In genomic region chr12:69198985-69199384, GRCm38 (mm10) we compare ENCODE assay signal across 9 mouse cellular contexts. TPM values are rescaled to one million over a fixed set of nuclear protein-coding genes. Genes with fewer than 3 reads are reported as not detected.
A peak's percentile ranks its signal among the peaks of the same experiment; 100 is the strongest.
DNase-seq lines count a peak whose midpoint lies in the region; ATAC-seq and TF ChIP-seq lines count a peak whose summit lies in the region.
"Had no signal": no experiment of that assay in that cellular context is flagged by ENCODE, and none has a peak within 500 bp of the region (broad histone marks: within the 10 kb centered on the region; RNA-seq: fewer than 3 reads in every experiment).

No protein-coding gene starts in this region.

- no peak overlapping the region for H3K27ac ChIP-seq in forebrain, postnatal 0 days (ENCODE audit: low read depth, low read length)
- H3K27ac ChIP-seq in forebrain, embryonic 11.5 days (ENCODE audit: low read depth, low read length) = no peak overlapping the region
- H3K27ac ChIP-seq in midbrain, embryonic 10.5 days (replicated peaks) = no peak overlapping the region
- no peak overlapping the region for H3K27ac ChIP-seq in midbrain, postnatal 0 days (ENCODE audit: low read depth, low read length)
- no peak overlapping the region for H3K27ac ChIP-seq in liver, embryonic 13.5 days
- no peak overlapping the region for H3K27ac ChIP-seq in stomach, embryonic 15.5 days

- no peak overlapping the region for H3K9ac ChIP-seq in forebrain, postnatal 0 days
- no peak overlapping the region for H3K9ac ChIP-seq in forebrain, embryonic 11.5 days (ENCODE audit: low read length)
- H3K9ac ChIP-seq in midbrain, postnatal 0 days (replicated peaks; ENCODE audit: low read length, poor library complexity, severe bottlenecking) = no peak overlapping the region
- H3K9ac ChIP-seq in liver, embryonic 13.5 days = peak overlapping the region; percentile 30; the same call in 1 of the 2 replicates
- H3K9ac ChIP-seq in stomach, embryonic 15.5 days = no peak overlapping the region

- ATAC-seq in forebrain, postnatal 0 days = no peak
- ATAC-seq in forebrain, embryonic 11.5 days (replicated peaks; ENCODE audit: low FRiP score) = no peak
- no peak for ATAC-seq in midbrain, postnatal 0 days (ENCODE audit: low FRiP score)
- no peak for ATAC-seq in liver, embryonic 13.5 days (ENCODE audit: low read depth)
- ATAC-seq in stomach, embryonic 15.5 days (ENCODE audit: insufficient read depth, low FRiP score, low read depth) = peak; percentile 11; the same call in 1 of the 2 replicates

- no peaks in the 10 kb centered on the region for H3K27me3 ChIP-seq in forebrain, postnatal 0 days (ENCODE audit: insufficient read depth, low read length)
- H3K27me3 ChIP-seq in forebrain, embryonic 11.5 days (ENCODE audit: control insufficient read depth, insufficient read depth, low read length) = no peaks in the 10 kb centered on the region
- H3K27me3 ChIP-seq in midbrain, embryonic 10.5 days (ENCODE audit: low read depth, poor library complexity, severe bottlenecking) = no peaks in the 10 kb centered on the region
- no peaks in the 10 kb centered on the region for H3K27me3 ChIP-seq in midbrain, postnatal 0 days (ENCODE audit: insufficient read depth, low read length)
- no peaks in the 10 kb centered on the region for H3K27me3 ChIP-seq in liver, embryonic 13.5 days
- H3K27me3 ChIP-seq in stomach, embryonic 15.5 days (replicated peaks) = no peaks in the 10 kb centered on the region
- H3K27me3 ChIP-seq: Patski had no signal

- H3K36me3 ChIP-seq in forebrain, postnatal 0 days (ENCODE audit: insufficient read depth) = peaks cover 9% of the 10 kb centered on the region; the same call in 1 of the 2 replicates
- peaks cover 8% of the 10 kb centered on the region for H3K36me3 ChIP-seq in forebrain, embryonic 11.5 days (ENCODE audit: control insufficient read depth, insufficient read depth, low read length)
- H3K36me3 ChIP-seq in midbrain, embryonic 10.5 days = peaks cover 53% of the 10 kb centered on the region
- no peaks in the 10 kb centered on the region; the same call in 1 of the 2 replicates for H3K36me3 ChIP-seq in midbrain, postnatal 0 days (ENCODE audit: insufficient read depth, low read length)
- peaks cover 45% of the 10 kb centered on the region for H3K36me3 ChIP-seq in liver, embryonic 13.5 days
- H3K36me3 ChIP-seq in stomach, embryonic 15.5 days = peaks cover 11% of the 10 kb centered on the region; the same call in 1 of the 2 replicates

- no peak overlapping the region for H3K4me3 ChIP-seq in forebrain, postnatal 0 days (ENCODE audit: low read depth, low read length)
- H3K4me3 ChIP-seq in forebrain, embryonic 11.5 days (ENCODE audit: low read depth, low read length) = no peak overlapping the region
- peak overlapping the region; percentile 96 for H3K4me3 ChIP-seq in midbrain, embryonic 10.5 days
- H3K4me3 ChIP-seq in midbrain, postnatal 0 days (ENCODE audit: low read depth, low read length) = no peak overlapping the region
- H3K4me3 ChIP-seq in liver, embryonic 13.5 days (replicated peaks) = peak overlapping the region; percentile 95
- H3K4me3 ChIP-seq in stomach, embryonic 15.5 days (replicated peaks) = no peak overlapping the region; the same call in 1 of the 2 replicates

- H3K9me3 ChIP-seq in forebrain, postnatal 0 days (ENCODE audit: low read length) = no peaks in the 10 kb centered on the region
- H3K9me3 ChIP-seq in forebrain, embryonic 11.5 days (ENCODE audit: control insufficient read depth, low read length) = no peaks in the 10 kb centered on the region
- H3K9me3 ChIP-seq in midbrain, embryonic 10.5 days (replicated peaks) = no peaks in the 10 kb centered on the region
- no peaks in the 10 kb centered on the region for H3K9me3 ChIP-seq in midbrain, postnatal 0 days (ENCODE audit: low read length)
- no peaks in the 10 kb centered on the region for H3K9me3 ChIP-seq in liver, embryonic 13.5 days (replicated peaks)
- no peaks in the 10 kb centered on the region for H3K9me3 ChIP-seq in stomach, embryonic 15.5 days

- DNase-seq in forebrain, postnatal 0 days = no peak
- DNase-seq in forebrain, embryonic 11.5 days (ENCODE audit: low spot score) = no peak
- no peak for DNase-seq in midbrain, embryonic 10.5 days (ENCODE audit: low spot score)
- DNase-seq in midbrain, postnatal 0 days (ENCODE audit: low spot score) = no peak
- DNase-seq in liver, embryonic 13.5 days = no peak
- DNase-seq in ovary, postnatal 36 days (ENCODE audit: low spot score) = no peak
- no peak for DNase-seq in retina, postnatal 1 day

- peak overlapping the region; percentile 96 for H3K4me2 ChIP-seq in forebrain, postnatal 0 days (ENCODE audit: low read depth)
- no peak overlapping the region for H3K4me2 ChIP-seq in forebrain, embryonic 11.5 days (ENCODE audit: low read depth, low read length, severe bottlenecking)
- no peak overlapping the region for H3K4me2 ChIP-seq in midbrain, postnatal 0 days (ENCODE audit: low read depth, low read length, poor library complexity, severe bottlenecking)
- H3K4me2 ChIP-seq in liver, embryonic 13.5 days = peak overlapping the region; percentile 98
- H3K4me2 ChIP-seq in stomach, embryonic 15.5 days = no peak overlapping the region; the same call in 1 of the 2 replicates

- no peak for TF ChIP-seq CTCF in forebrain, postnatal 0 days (IDR thresholded peaks at IDR 0.05; ENCODE audit: low read depth)
- no peak for TF ChIP-seq CTCF in midbrain, postnatal 0 days (IDR thresholded peaks at IDR 0.05)

- peaks cover 17% of the 10 kb centered on the region for H3K4me1 ChIP-seq in forebrain, postnatal 0 days (ENCODE audit: insufficient read depth)
- H3K4me1 ChIP-seq in forebrain, embryonic 11.5 days (replicated peaks; ENCODE audit: control insufficient read depth, insufficient read depth, low read length) = no peaks in the 10 kb centered on the region
- H3K4me1 ChIP-seq in midbrain, embryonic 10.5 days = peaks cover 33% of the 10 kb centered on the region
- peaks cover 3% of the 10 kb centered on the region; the same call in 1 of the 2 replicates for H3K4me1 ChIP-seq in midbrain, postnatal 0 days (ENCODE audit: insufficient read depth, low read length)
- peaks cover 31% of the 10 kb centered on the region for H3K4me1 ChIP-seq in liver, embryonic 13.5 days (replicated peaks)
- H3K4me1 ChIP-seq in stomach, embryonic 15.5 days = peaks cover 18% of the 10 kb centered on the region

RNA-seq across cellular contexts. Expression of gene Dnaaf2, which starts 0.8 kb away (rescaled TPM):
- 6.7 and 6.8 TPM in 2 replicates for total RNA-seq in forebrain, postnatal 0 days (2014; rRNA removed)
- polyA plus RNA-seq in forebrain, postnatal 0 days (2015; fragmentation: Nextera tagmentation; extraction: Ambion mirVana) = 8.4 and 9.4 TPM in 2 replicates
- polyA plus RNA-seq in forebrain, embryonic 11.5 days (2014; fragmentation: Nextera tagmentation; extraction: Ambion mirVana) = 17.1 and 20.0 TPM in 2 replicates
- 17.0 TPM in 2 replicates for polyA plus RNA-seq in midbrain, embryonic 10.5 days (2016; fragmentation: Nextera tagmentation; extraction: Ambion mirVana)
- 5.0 and 6.1 TPM in 2 replicates for total RNA-seq in midbrain, postnatal 0 days (2014; rRNA removed)
- 8.0 and 9.4 TPM in 2 replicates for polyA plus RNA-seq in midbrain, postnatal 0 days (2015; fragmentation: Nextera tagmentation; extraction: Ambion mirVana)
- polyA plus RNA-seq in liver, embryonic 13.5 days (2015; fragmentation: Nextera tagmentation; extraction: Ambion mirVana) = 7.1 and 8.8 TPM in 2 replicates
- polyA plus RNA-seq in stomach, embryonic 15.5 days (2015; fragmentation: Nextera tagmentation; extraction: Ambion mirVana) = 9.9 and 10.0 TPM in 2 replicates

RNA-seq across cellular contexts. Expression of gene Gm49383, which starts 2.1 kb away (rescaled TPM):
- total RNA-seq in forebrain, postnatal 0 days (2014; rRNA removed) = 4.5 and 5.7 TPM in 2 replicates
- polyA plus RNA-seq in forebrain, postnatal 0 days (2015; fragmentation: Nextera tagmentation; extraction: Ambion mirVana) = 8.8 and 11.7 TPM in 2 replicates
- polyA plus RNA-seq in forebrain, embryonic 11.5 days (2014; fragmentation: Nextera tagmentation; extraction: Ambion mirVana) = 42.2 and 43.4 TPM in 2 replicates
- polyA plus RNA-seq in midbrain, embryonic 10.5 days (2016; fragmentation: Nextera tagmentation; extraction: Ambion mirVana) = 49.8 and 57.0 TPM in 2 replicates
- 0.38 and 4.0 TPM in 2 replicates for total RNA-seq in midbrain, postnatal 0 days (2014; rRNA removed)
- polyA plus RNA-seq in midbrain, postnatal 0 days (2015; fragmentation: Nextera tagmentation; extraction: Ambion mirVana) = 5.3 and 5.4 TPM in 2 replicates
- polyA plus RNA-seq in liver, embryonic 13.5 days (2015; fragmentation: Nextera tagmentation; extraction: Ambion mirVana) = 28.8 and 32.0 TPM in 2 replicates
- polyA plus RNA-seq in stomach, embryonic 15.5 days (2015; fragmentation: Nextera tagmentation; extraction: Ambion mirVana) = 26.4 and 28.3 TPM in 2 replicates

RNA-seq across cellular contexts. Expression of gene Gm49384, which starts 5.1 kb away (rescaled TPM):
- 0.52 and 5.1 TPM in 2 replicates for total RNA-seq in forebrain, postnatal 0 days (2014; rRNA removed)
- 6.7 and 7.8 TPM in 2 replicates for polyA plus RNA-seq in forebrain, postnatal 0 days (2015; fragmentation: Nextera tagmentation; extraction: Ambion mirVana)
- polyA plus RNA-seq in forebrain, embryonic 11.5 days (2014; fragmentation: Nextera tagmentation; extraction: Ambion mirVana) = 43.2 and 46.6 TPM in 2 replicates
- polyA plus RNA-seq in midbrain, embryonic 10.5 days (2016; fragmentation: Nextera tagmentation; extraction: Ambion mirVana) = 43.8 and 51.4 TPM in 2 replicates
- 1.2 TPM in 1 of 2 replicates, not detected in the other for total RNA-seq in midbrain, postnatal 0 days (2014; rRNA removed)
- polyA plus RNA-seq in midbrain, postnatal 0 days (2015; fragmentation: Nextera tagmentation; extraction: Ambion mirVana) = 2.5 and 2.9 TPM in 2 replicates
- 27.7 and 29.9 TPM in 2 replicates for polyA plus RNA-seq in liver, embryonic 13.5 days (2015; fragmentation: Nextera tagmentation; extraction: Ambion mirVana)
- polyA plus RNA-seq in stomach, embryonic 15.5 days (2015; fragmentation: Nextera tagmentation; extraction: Ambion mirVana) = 21.5 and 25.9 TPM in 2 replicates

RNA-seq across cellular contexts. Expression of gene Mgat2, which starts 15.0 kb away (rescaled TPM):
- total RNA-seq in forebrain, postnatal 0 days (2014; rRNA removed) = 61.7 and 66.6 TPM in 2 replicates
- 49.1 and 50.5 TPM in 2 replicates for polyA plus RNA-seq in forebrain, postnatal 0 days (2015; fragmentation: Nextera tagmentation; extraction: Ambion mirVana)
- polyA plus RNA-seq in forebrain, embryonic 11.5 days (2014; fragmentation: Nextera tagmentation; extraction: Ambion mirVana) = 40.6 and 42.3 TPM in 2 replicates
- 32.6 and 34.3 TPM in 2 replicates for polyA plus RNA-seq in midbrain, embryonic 10.5 days (2016; fragmentation: Nextera tagmentation; extraction: Ambion mirVana)
- 54.6 and 59.0 TPM in 2 replicates for total RNA-seq in midbrain, postnatal 0 days (2014; rRNA removed)
- polyA plus RNA-seq in midbrain, postnatal 0 days (2015; fragmentation: Nextera tagmentation; extraction: Ambion mirVana) = 41.5 and 41.9 TPM in 2 replicates
- polyA plus RNA-seq in liver, embryonic 13.5 days (2015; fragmentation: Nextera tagmentation; extraction: Ambion mirVana) = 27.9 and 32.2 TPM in 2 replicates
- polyA plus RNA-seq in stomach, embryonic 15.5 days (2015; fragmentation: Nextera tagmentation; extraction: Ambion mirVana) = 63.6 and 67.4 TPM in 2 replicates

RNA-seq across cellular contexts. Expression of gene Rpl36al, which starts 15.1 kb away (rescaled TPM):
- 194 and 311 TPM in 2 replicates for total RNA-seq in forebrain, postnatal 0 days (2014; rRNA removed)
- polyA plus RNA-seq in forebrain, postnatal 0 days (2015; fragmentation: Nextera tagmentation; extraction: Ambion mirVana) = 396 and 530 TPM in 2 replicates
- polyA plus RNA-seq in forebrain, embryonic 11.5 days (2014; fragmentation: Nextera tagmentation; extraction: Ambion mirVana) = 436 and 487 TPM in 2 replicates
- polyA plus RNA-seq in midbrain, embryonic 10.5 days (2016; fragmentation: Nextera tagmentation; extraction: Ambion mirVana) = 467 and 542 TPM in 2 replicates
- total RNA-seq in midbrain, postnatal 0 days (2014; rRNA removed) = 117 and 148 TPM in 2 replicates
- 352 and 392 TPM in 2 replicates for polyA plus RNA-seq in midbrain, postnatal 0 days (2015; fragmentation: Nextera tagmentation; extraction: Ambion mirVana)
- 736 and 806 TPM in 2 replicates for polyA plus RNA-seq in liver, embryonic 13.5 days (2015; fragmentation: Nextera tagmentation; extraction: Ambion mirVana)
- 720 and 730 TPM in 2 replicates for polyA plus RNA-seq in stomach, embryonic 15.5 days (2015; fragmentation: Nextera tagmentation; extraction: Ambion mirVana)

Comparison
In these comparisons a context has a peak if more than half of its experiments do, and no peak if none do; other contexts are left out.
1. H3K4me2 ChIP-seq: peak in forebrain, postnatal 0 days (single experiment) and liver, embryonic 13.5 days (single experiment); none in forebrain, embryonic 11.5 days (single experiment), midbrain, postnatal 0 days (single experiment) and stomach, embryonic 15.5 days (single experiment).
2. H3K4me3 ChIP-seq: peak in midbrain, embryonic 10.5 days (single experiment) and liver, embryonic 13.5 days (single experiment); none in forebrain, postnatal 0 days (single experiment), forebrain, embryonic 11.5 days (single experiment), midbrain, postnatal 0 days (single experiment) and stomach, embryonic 15.5 days (single experiment).